Mouse (Mus musculus): Measurements from ENCODE around the gene Olfr1116. TPM values are rescaled to one million over a fixed set of nuclear protein-coding genes. Genes with fewer than 3 reads are reported as not detected.
"Not testable (repeated sequence)": the region's sequence is repeated elsewhere in the genome, so short reads cannot be mapped to it uniquely, and the experiment has no call there.

Olfr1116 gene
- polyA plus RNA-seq (2014; fragmentation: Nextera tagmentation; extraction: Ambion mirVana), result not detected in 2 replicates

DNA sequence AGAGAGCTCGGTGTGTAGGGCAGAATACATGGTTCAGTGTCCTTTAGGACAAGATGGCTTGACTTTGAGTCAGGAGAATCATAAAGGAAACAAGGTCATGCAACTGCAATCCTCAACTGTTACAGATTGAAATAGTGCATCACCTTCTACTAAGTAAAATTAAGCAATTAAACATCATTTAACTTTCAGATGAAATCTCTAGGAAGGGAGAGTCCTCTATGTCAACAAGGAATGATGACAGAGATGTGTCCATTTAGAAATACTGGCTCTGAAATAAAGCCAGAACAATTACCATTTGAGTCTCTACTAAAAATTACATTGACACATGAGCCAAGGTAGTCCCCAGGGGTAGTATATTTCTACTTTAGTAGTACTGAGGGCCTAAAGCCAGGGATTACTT lies at the start of gene Olfr1116:
Gene Olfr1116, plus strand, starts transcription at position 301 of the 400 bp plus-strand sequence.
- Histone ChIP-seq H3K9me3 (ENCODE audit: control insufficient read depth, low read length) (peaks cover 3% of the 10 kb centered on the region; the same call in 1 of the 2 replicates), H3K36me3 (ENCODE audit: control insufficient read depth, insufficient read depth, low read length) (no peaks in the 10 kb centered on the region), H3K4me3 (ENCODE audit: low read length) (no peak within 1 kb of the TSS), H3K4me1 (ENCODE audit: control insufficient read depth, insufficient read depth, low read length) (no peaks in the 10 kb centered on the region), H3K4me2 (replicated peaks; ENCODE audit: low read depth, low read length) (no peak within 1 kb of the TSS), H3K27me3 (ENCODE audit: control insufficient read depth, insufficient read depth, low read length) (no peaks in the 10 kb centered on the region), H3K9ac (ENCODE audit: low read depth, low read length) (no peak within 1 kb of the TSS), H3K27ac (ENCODE audit: low read depth, low read length) (no peak within 1 kb of the TSS)
- ATAC-seq (ENCODE audit: low FRiP score, low TSS enrichment), result no peak
- WGBS, result 76% methylated on average over 1 of the region's 1 CpGs

DNA sequence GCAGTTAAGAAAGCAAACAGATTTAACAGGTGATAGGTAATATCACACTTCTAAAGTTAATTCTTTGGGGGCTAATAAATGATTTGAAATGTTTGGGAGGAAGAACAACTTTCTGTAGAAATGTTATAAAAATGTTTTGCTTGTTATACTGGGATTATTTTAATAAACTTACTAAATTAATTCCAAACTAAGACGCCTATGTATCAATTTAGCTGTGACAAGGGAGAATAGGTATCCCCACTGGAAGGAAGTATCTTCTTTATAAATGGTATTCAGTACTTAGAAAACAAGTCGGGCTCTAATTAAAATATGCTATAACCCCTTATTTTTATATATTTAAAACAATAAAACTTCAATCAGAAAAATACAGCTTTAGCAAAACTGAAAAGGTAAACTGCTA lies 19.6 kb upstream of the Olfr1116 start, which contains the start of gene Olfr1115:
Gene Olfr1115, plus strand, starts transcription at position 301 of the 400 bp plus-strand sequence.
- 94% methylated on average over 2 of the region's 2 CpGs for WGBS
- H3K4me2 ChIP-seq (replicated peaks; ENCODE audit: low read depth, low read length), result no peak within 1 kb of the TSS
- no peak within 1 kb of the TSS for H3K4me3 ChIP-seq (ENCODE audit: low read length)
- H3K9ac ChIP-seq (ENCODE audit: low read depth, low read length), result no peak within 1 kb of the TSS
- ATAC-seq (ENCODE audit: low FRiP score, low TSS enrichment), result no peak
- H3K9me3 ChIP-seq (ENCODE audit: control insufficient read depth, low read length), result no peaks in the 10 kb centered on the region
- no peaks in the 10 kb centered on the region for H3K36me3 ChIP-seq (ENCODE audit: control insufficient read depth, insufficient read depth, low read length)
- H3K4me1 ChIP-seq (ENCODE audit: control insufficient read depth, insufficient read depth, low read length), result no peaks in the 10 kb centered on the region
- H3K27ac ChIP-seq (ENCODE audit: low read depth, low read length), result no peak within 1 kb of the TSS
- H3K27me3 ChIP-seq (ENCODE audit: control insufficient read depth, insufficient read depth, low read length), result no peaks in the 10 kb centered on the region

DNA sequence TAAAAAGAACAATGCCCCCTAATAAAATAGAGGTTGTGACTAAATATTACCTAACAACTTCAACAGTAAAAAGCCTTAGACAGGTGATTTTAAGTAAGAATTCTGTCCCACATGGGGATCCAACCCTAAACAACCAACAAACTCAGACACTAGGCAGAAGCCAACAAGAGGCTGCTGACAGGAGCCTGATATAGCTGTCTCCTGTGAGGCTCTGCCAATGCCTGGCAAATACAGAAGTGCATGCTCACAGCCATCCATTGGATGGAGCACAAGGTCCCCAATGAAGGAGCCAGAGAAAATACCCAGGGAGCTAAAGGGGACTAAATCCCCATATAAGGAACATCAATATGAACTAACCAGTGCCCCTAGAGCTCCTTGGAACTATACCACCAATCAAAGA lies 26.6 kb downstream of the Olfr1116 start:
- H3K36me3 ChIP-seq (ENCODE audit: control insufficient read depth, insufficient read depth, low read length); H3K4me2 ChIP-seq (replicated peaks; ENCODE audit: low read depth, low read length); H3K9me3 ChIP-seq (ENCODE audit: control insufficient read depth, low read length); H3K27ac ChIP-seq (ENCODE audit: low read depth, low read length); H3K4me1 ChIP-seq (ENCODE audit: control insufficient read depth, insufficient read depth, low read length); H3K4me3 ChIP-seq (ENCODE audit: low read length); H3K9ac ChIP-seq (ENCODE audit: low read depth, low read length); ATAC-seq (ENCODE audit: low FRiP score, low TSS enrichment); H3K27me3 ChIP-seq (ENCODE audit: control insufficient read depth, insufficient read depth, low read length): not testable (repeated sequence)

DNA sequence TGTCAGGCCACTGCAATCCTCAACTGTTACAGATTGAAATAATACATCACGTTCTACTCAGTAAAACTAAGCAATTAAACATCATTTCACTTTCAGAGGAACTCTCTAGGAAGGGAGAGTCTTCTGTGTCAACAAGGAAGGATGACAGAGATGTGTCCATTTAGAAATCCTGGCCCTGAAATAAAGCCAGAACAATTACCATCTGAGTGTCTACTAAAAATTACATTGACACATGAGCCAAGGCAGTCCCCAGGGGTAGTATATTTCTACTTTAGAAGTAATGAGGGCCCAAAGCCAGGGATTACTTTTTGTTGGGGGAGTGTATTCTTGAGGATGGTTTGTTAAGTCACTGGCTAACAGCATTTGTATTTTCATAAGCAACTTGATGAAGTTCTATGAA lies 39.9 kb downstream of the Olfr1116 start, which contains the start of gene Olfr1118:
Gene Olfr1118, plus strand, starts transcription at position 301 of the 400 bp plus-strand sequence.
- Histone ChIP-seq H3K36me3 (ENCODE audit: control insufficient read depth, insufficient read depth, low read length) (no peaks in the 10 kb centered on the region), H3K4me1 (ENCODE audit: control insufficient read depth, insufficient read depth, low read length) (no peaks in the 10 kb centered on the region), H3K9ac (ENCODE audit: low read depth, low read length) (no peak within 1 kb of the TSS), H3K9me3 (ENCODE audit: control insufficient read depth, low read length) (no peaks in the 10 kb centered on the region), H3K27me3 (ENCODE audit: control insufficient read depth, insufficient read depth, low read length) (no peaks in the 10 kb centered on the region), H3K27ac (ENCODE audit: low read depth, low read length) (no peak within 1 kb of the TSS), H3K4me3 (ENCODE audit: low read length) (no peak within 1 kb of the TSS), H3K4me2 (replicated peaks; ENCODE audit: low read depth, low read length) (no peak within 1 kb of the TSS)
- 77% methylated on average over 1 of the region's 1 CpGs for WGBS
- no peak for ATAC-seq (ENCODE audit: low FRiP score, low TSS enrichment)

Small RNA genes lying within 50 kb of the gene (microRNA-seq; reads per million reads assigned to microRNA genes)
- not detected for gene Gm27438

Other genes starting within 250 kb of the Olfr1116 start
- not detected in 2 replicates for gene Olfr1104, start 240.5 kb upstream of the Olfr1116 start, polyA plus RNA-seq (2014; fragmentation: Nextera tagmentation; extraction: Ambion mirVana)
- gene Olfr1105, start 231.0 kb upstream of the Olfr1116 start, polyA plus RNA-seq (2014; fragmentation: Nextera tagmentation; extraction: Ambion mirVana), result not detected in 2 replicates
- not detected in 2 replicates for gene Olfr1106, start 215.3 kb upstream of the Olfr1116 start, polyA plus RNA-seq (2014; fragmentation: Nextera tagmentation; extraction: Ambion mirVana)
- not detected in 2 replicates for gene Olfr1107, start 191.7 kb upstream of the Olfr1116 start, polyA plus RNA-seq (2014; fragmentation: Nextera tagmentation; extraction: Ambion mirVana)
- gene Olfr1109, start 171.5 kb upstream of the Olfr1116 start, polyA plus RNA-seq (2014; fragmentation: Nextera tagmentation; extraction: Ambion mirVana), result not detected in 2 replicates
- not detected in 2 replicates for gene Olfr259, start 153.0 kb upstream of the Olfr1116 start, polyA plus RNA-seq (2014; fragmentation: Nextera tagmentation; extraction: Ambion mirVana)
- not detected in 2 replicates for gene Olfr1110, start 127.2 kb upstream of the Olfr1116 start, polyA plus RNA-seq (2014; fragmentation: Nextera tagmentation; extraction: Ambion mirVana)
- not detected in 2 replicates for gene Olfr1111, start 114.9 kb upstream of the Olfr1116 start, polyA plus RNA-seq (2014; fragmentation: Nextera tagmentation; extraction: Ambion mirVana)
- not detected in 2 replicates for gene Olfr1112, start 79.7 kb upstream of the Olfr1116 start, polyA plus RNA-seq (2014; fragmentation: Nextera tagmentation; extraction: Ambion mirVana)
- not detected in 2 replicates for gene Olfr1113, start 58.6 kb upstream of the Olfr1116 start, polyA plus RNA-seq (2014; fragmentation: Nextera tagmentation; extraction: Ambion mirVana)
- gene Olfr1115, start 19.5 kb upstream of the Olfr1116 start, polyA plus RNA-seq (2014; fragmentation: Nextera tagmentation; extraction: Ambion mirVana), result not detected in 2 replicates
- gene Olfr1118, start 40.0 kb downstream of the Olfr1116 start, polyA plus RNA-seq (2014; fragmentation: Nextera tagmentation; extraction: Ambion mirVana), result not detected in 2 replicates
- gene Olfr1120, start 87.3 kb downstream of the Olfr1116 start, polyA plus RNA-seq (2014; fragmentation: Nextera tagmentation; extraction: Ambion mirVana), result not detected in 2 replicates
- gene Olfr1121, start 102.4 kb downstream of the Olfr1116 start, polyA plus RNA-seq (2014; fragmentation: Nextera tagmentation; extraction: Ambion mirVana), result not detected in 2 replicates
- not detected in 2 replicates for gene Olfr1122, start 118.3 kb downstream of the Olfr1116 start, polyA plus RNA-seq (2014; fragmentation: Nextera tagmentation; extraction: Ambion mirVana)
- not detected in 2 replicates for gene Olfr1123, start 149.1 kb downstream of the Olfr1116 start, polyA plus RNA-seq (2014; fragmentation: Nextera tagmentation; extraction: Ambion mirVana)
- 0.10 TPM in 1 of 2 replicates, not detected in the other for gene Olfr1124, start 162.7 kb downstream of the Olfr1116 start, polyA plus RNA-seq (2014; fragmentation: Nextera tagmentation; extraction: Ambion mirVana)
- gene Olfr1126, start 186.4 kb downstream of the Olfr1116 start, polyA plus RNA-seq (2014; fragmentation: Nextera tagmentation; extraction: Ambion mirVana), result not detected in 2 replicates
- gene Pramel7, start 229.6 kb downstream of the Olfr1116 start, polyA plus RNA-seq (2014; fragmentation: Nextera tagmentation; extraction: Ambion mirVana), result not detected in 2 replicates
- not detected in 2 replicates for gene Pramel6, start 239.0 kb downstream of the Olfr1116 start, polyA plus RNA-seq (2014; fragmentation: Nextera tagmentation; extraction: Ambion mirVana)